Mouse (Mus musculus) kidney, adult 2 months (tissue): ENCODE data around the gene Gm28048. TPM values are rescaled to one million over a fixed set of nuclear protein-coding genes. Genes with fewer than 3 reads are reported as not detected.

ENCODE experiments used
- DNase-seq: peaks from one replicate; pipeline ENCODE4 v3.0.0; 2021
- H3K27ac ChIP-seq: fragments of 200-500 bp; 2 replicates; pipeline ENCODE4 v1.5.1; 2012; ENCODE audit warnings: low read depth, low read length, control low read depth, inconsistent platforms; ENCODE audit not compliant: insufficient read depth
- H3K27me3 ChIP-seq: fragments of 200-500 bp; replicated peaks from 2 replicates; pipeline ENCODE4 v1.6.1; 2012; ENCODE audit warnings: mild to moderate bottlenecking, moderate library complexity, low read length, inconsistent platforms; ENCODE audit not compliant: control insufficient read depth, insufficient read depth
- H3K36me3 ChIP-seq: fragments of 200-500 bp; 2 replicates; pipeline ENCODE4 v1.6.1; 2012; ENCODE audit warnings: mild to moderate bottlenecking, moderate library complexity, low read length, inconsistent platforms; ENCODE audit not compliant: control insufficient read depth, insufficient read depth
- H3K4me1 ChIP-seq: fragments of 200-500 bp; 2 replicates; pipeline ENCODE4 v1.6.1; 2011; ENCODE audit warnings: low read length; ENCODE audit not compliant: control insufficient read depth, insufficient read depth
- H3K4me3 ChIP-seq: fragments of 200-500 bp; 2 replicates; pipeline ENCODE4 v1.5.1; 2011; ENCODE audit warnings: mild to moderate bottlenecking, low read depth, low read length, control low read depth; ENCODE audit not compliant: insufficient read depth
- CTCF ChIP-seq: fragments of 200-500 bp; conservative IDR thresholded peaks from 2 replicates; pipeline ENCODE4 v1.5.1; 2011; ENCODE audit warnings: low read depth, mild to moderate bottlenecking, control low read depth, low read length, moderate library complexity, mixed read lengths; ENCODE audit not compliant: insufficient read depth, insufficient read length
- POLR2A ChIP-seq: fragments of 200-500 bp; IDR thresholded peaks from one replicate; pipeline ENCODE4 v1.6.1; 2011; ENCODE audit warnings: low read depth, low read length, control low read depth
- WGBS: fragments of 180-500 bp; shearing (Covaris S2); methylation state at CpG from one replicate; pipeline ENCODE4 v1.1.7; 2018; 5-methylcytosine and 5-hydroxymethylcytosine counted together
- polyA plus RNA-seq: library from polyadenylated mRNA; depleted of rRNA; stranded (reverse); fragments of >200 nt; gene quantifications from 2 replicates; pipeline ENCODE4 v1.2.3, GENCODE M21; 2012

Gene Gm28048
- polyA plus RNA-seq, 1 experiment, result 1.7 TPM

DNA sequence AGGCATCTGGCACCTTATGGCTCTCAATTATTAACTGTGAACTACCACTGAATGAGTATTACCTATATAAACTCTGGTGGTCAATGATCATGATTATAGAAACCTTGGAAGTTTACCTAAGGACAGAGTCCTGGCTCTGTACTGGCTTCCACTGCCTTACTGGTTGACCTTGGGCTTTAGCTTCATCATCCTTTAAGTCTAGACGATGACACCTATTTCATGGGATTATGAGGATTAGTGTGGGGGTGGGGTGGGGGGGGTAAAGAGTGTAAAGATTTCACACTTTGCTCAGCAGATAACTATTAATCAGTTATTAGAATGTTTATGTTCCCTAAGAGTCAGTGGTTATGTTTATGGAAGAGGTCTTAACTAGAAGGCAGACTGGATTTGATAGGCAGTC lies 7.9 kb upstream of the Gm28048 start:
- Histone ChIP-seq H3K36me3 (peaks cover 5% of the 10 kb centered on the region), H3K4me3 (peak overlapping the region; percentile 99; the same call in 1 of the 2 replicates), H3K27ac (no peak overlapping the region), H3K4me1 (peaks cover 14% of the 10 kb centered on the region), H3K27me3 (no peaks in the 10 kb centered on the region)
- TF ChIP-seq CTCF (no peak), POLR2A (no peak)
- no peak for DNase-seq
- 39% methylated on average over 1 of the region's 1 CpGs for WGBS

DNA sequence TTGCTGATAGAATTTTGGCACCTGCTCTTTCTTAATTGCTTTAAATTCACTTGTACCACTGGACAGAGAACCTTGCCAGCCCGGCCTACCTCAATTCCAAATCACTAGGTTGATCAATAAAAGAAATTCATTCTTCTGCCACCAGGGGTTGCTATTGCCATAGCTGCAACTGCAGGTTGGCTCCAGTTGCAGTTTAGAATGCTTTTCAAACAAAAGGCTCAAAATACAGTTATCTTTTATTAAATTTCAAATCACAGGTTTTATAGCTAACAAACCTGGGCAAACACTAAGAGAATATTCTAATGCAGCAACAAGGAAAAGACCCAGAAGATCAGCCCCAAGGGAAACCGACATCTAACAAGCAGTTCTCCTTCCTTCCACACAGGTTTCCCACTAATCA lies 5.5 kb upstream of the Gm28048 start:
- WGBS, result 44% methylated on average over 2 of the region's 2 CpGs
- Histone ChIP-seq H3K4me3 (no peak overlapping the region), H3K27me3 (no peaks in the 10 kb centered on the region), H3K36me3 (no peaks in the 10 kb centered on the region), H3K4me1 (peaks cover 14% of the 10 kb centered on the region), H3K27ac (no peak overlapping the region)
- TF ChIP-seq POLR2A (no peak), CTCF (peak; percentile 78)
- peak; percentile 78 for DNase-seq

DNA sequence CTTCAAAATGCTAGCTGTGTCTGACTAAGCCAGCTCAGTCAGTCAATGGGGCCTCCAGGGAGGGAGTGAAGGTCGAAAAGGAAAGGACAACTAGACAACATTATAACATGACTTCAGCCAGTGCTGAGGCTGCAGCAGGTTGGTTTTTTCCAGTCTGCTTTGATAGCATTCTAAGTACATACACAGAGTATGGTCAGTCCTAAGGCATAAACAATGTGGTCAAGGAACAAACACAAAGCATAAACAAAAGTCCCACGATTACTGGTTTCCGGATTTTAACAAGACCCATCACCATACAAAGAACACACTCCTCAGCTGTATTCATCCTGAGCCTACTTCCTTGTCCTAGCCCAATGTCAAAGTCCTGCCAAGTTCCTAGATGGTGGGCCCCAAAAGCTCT lies 3.6 kb upstream of the Gm28048 start:
- H3K36me3 ChIP-seq, result no peaks in the 10 kb centered on the region
- no peaks in the 10 kb centered on the region for H3K27me3 ChIP-seq
- TF ChIP-seq CTCF (no peak), POLR2A (no peak)
- H3K27ac ChIP-seq, result no peak overlapping the region
- 72% methylated on average over 3 of the region's 3 CpGs for WGBS
- no peak for DNase-seq
- H3K4me1 ChIP-seq, result peaks cover 9% of the 10 kb centered on the region
- H3K4me3 ChIP-seq, result no peak overlapping the region

DNA sequence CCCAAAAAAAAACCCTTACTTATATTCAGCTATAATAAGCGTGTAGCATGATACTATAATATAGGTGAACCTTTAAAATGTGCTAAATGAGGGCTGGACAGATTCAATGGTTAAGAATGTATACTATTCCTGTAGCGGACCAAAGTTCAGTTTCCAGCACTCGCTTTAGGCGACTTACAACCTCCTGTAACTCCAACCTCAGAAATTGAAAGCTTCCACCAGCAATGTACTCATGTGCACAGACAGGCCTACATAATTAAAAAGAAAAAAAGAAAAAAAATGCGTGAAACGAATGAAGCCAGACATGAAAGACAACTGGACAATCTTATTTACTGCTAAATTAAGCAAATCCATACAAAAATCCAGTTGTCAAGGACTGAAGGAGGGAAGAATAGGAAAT lies 956 bp upstream of the Gm28048 start:
- Histone ChIP-seq H3K4me1 (peaks cover 6% of the 10 kb centered on the region), H3K27me3 (no peaks in the 10 kb centered on the region), H3K4me3 (no peak overlapping the region), H3K36me3 (no peaks in the 10 kb centered on the region), H3K27ac (no peak overlapping the region)
- DNase-seq, result no peak
- 77% methylated on average over 6 of the region's 6 CpGs for WGBS
- no peak for TF ChIP-seq CTCF
- TF ChIP-seq POLR2A, result no peak

DNA sequence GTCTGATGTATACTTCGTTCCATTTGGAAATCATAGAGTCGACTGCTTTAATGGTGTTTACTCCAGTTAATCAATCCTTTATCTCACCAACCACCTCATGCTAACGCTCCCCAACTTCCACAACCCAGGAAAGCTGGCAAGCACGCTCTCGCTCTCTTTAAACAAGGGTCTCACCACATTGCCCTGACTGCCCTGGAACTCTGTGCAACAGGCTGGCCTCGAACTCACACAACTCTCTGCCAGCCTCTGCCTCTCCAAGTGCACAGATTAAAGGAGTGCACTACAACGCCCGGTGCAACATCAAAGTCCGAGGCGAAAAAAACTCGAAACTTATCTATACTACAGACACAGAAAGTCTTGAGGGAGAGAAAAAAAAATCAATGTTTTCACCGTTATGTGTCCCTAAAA lies 343 bp downstream of the Gm28048 start:
- H3K27me3 ChIP-seq, result no peaks in the 10 kb centered on the region
- 1% methylated on average over 12 of the region's 12 CpGs for WGBS
- DNase-seq, result no peak
- no peaks in the 10 kb centered on the region for H3K36me3 ChIP-seq
- TF ChIP-seq CTCF, result no peak
- no peak for TF ChIP-seq POLR2A
- peak overlapping the region; percentile 68 for H3K27ac ChIP-seq
- peaks cover 6% of the 10 kb centered on the region for H3K4me1 ChIP-seq
- peak overlapping the region; percentile 68 for H3K4me3 ChIP-seq

DNA sequence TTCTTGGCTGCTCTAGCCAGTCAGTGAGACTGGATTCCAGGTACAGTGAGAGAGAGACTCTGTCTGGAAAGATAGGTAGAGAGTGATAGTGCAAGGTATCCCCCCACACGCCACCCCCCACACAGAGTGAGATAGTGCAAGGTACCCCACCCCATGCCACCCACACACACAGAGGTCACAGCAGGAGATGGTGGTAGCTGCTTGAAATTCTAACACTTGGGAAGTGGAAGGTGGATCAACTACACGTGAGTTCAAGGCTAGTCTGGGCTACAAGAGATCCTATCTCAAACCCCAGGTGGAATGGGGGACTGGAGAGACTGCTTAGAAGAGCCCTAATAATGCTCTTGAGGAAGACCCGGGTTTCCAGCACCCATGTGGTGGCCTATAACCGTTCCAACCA lies 849 bp downstream of the Gm28048 start:
- no peak for TF ChIP-seq CTCF
- no peak for TF ChIP-seq POLR2A
- 37% methylated on average over 4 of the region's 4 CpGs for WGBS
- H3K4me3 ChIP-seq, result peak overlapping the region; percentile 5; the same call in 1 of the 2 replicates

DNA sequence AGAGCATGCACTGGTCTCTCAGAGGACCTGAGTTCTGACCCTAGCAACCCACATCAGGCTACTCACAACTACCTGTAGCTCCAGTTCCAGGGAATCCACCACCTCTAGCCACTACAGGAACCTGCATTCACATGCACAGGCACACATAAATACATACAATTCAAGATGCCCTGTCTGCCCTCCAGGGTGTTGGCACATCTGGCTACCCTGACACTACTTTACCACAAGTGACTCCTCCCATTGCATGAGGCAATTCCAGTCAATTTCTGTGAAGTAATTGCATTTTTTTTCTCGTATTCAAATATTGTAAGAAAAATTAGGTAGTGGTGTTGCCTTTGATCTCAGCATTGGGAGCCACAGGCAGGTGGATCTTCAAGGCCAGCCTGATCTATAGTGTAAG lies 2.7 kb downstream of the Gm28048 start:
- Histone ChIP-seq H3K27me3 (no peaks in the 10 kb centered on the region), H3K4me3 (no peak overlapping the region), H3K4me1 (peaks cover 9% of the 10 kb centered on the region), H3K36me3 (no peaks in the 10 kb centered on the region), H3K27ac (no peak overlapping the region)
- DNase-seq, result no peak
- TF ChIP-seq CTCF (no peak), POLR2A (no peak)
- WGBS, result 81% methylated on average over 1 of the region's 1 CpGs

More for the DNA sequence above, 849 bp downstream of the Gm28048 start:
- no peaks in the 10 kb centered on the region for H3K27me3 ChIP-seq
- peaks cover 6% of the 10 kb centered on the region for H3K4me1 ChIP-seq
- no peak overlapping the region for H3K27ac ChIP-seq
- no peak for DNase-seq
- no peaks in the 10 kb centered on the region for H3K36me3 ChIP-seq
